Mouse (Mus musculus) C2C12 (cell line): ENCODE measurements at regions not wholly inside any gene's neighbourhood (a gene's known extent, or its start where the extent isn't known, plus 50 kb on each side); places are given as distances from the start of the nearest gene placed in this dataset.

Experiments
- H3K27me3 ChIP-seq: one replicate; pipeline ENCODE4 v1.6.1; 2011; ENCODE audit not compliant: control insufficient read depth, insufficient read depth, insufficient read length
- H3K36me3 ChIP-seq: one replicate; pipeline ENCODE4 v1.6.1; 2011; ENCODE audit not compliant: control insufficient read depth, insufficient read depth
- H3K4me3 ChIP-seq: one replicate; pipeline ENCODE4 v1.5.1; 2011; ENCODE audit warnings: mild to moderate bottlenecking, control low read depth; ENCODE audit not compliant: poor library complexity, insufficient read depth, severe bottlenecking
- H3K79me2 ChIP-seq: one replicate; pipeline ENCODE4 v1.6.1; 2011; ENCODE audit not compliant: control insufficient read depth, insufficient read depth
- H3K79me3 ChIP-seq: one replicate; pipeline ENCODE4 v1.6.1; 2011; ENCODE audit warnings: low read depth, control low read depth
- H3ac ChIP-seq: one replicate; pipeline ENCODE3; 2011; ENCODE audit warnings: low read depth; ENCODE audit not compliant: control insufficient read depth, insufficient read length
- CEBPB ChIP-seq: IDR thresholded peaks from one replicate; pipeline ENCODE4 v1.6.1; 2011; ENCODE audit warnings: low read depth, mild to moderate bottlenecking, control low read depth, moderate library complexity
- CTCF ChIP-seq: IDR thresholded peaks from one replicate; pipeline ENCODE4 v1.5.1; 2011; ENCODE audit not compliant: control insufficient read depth, insufficient read depth, insufficient read length
- FOSL1 ChIP-seq: IDR thresholded peaks from one replicate; pipeline ENCODE4 v1.8.0; 2011; ENCODE audit warnings: mild to moderate bottlenecking, low read length; ENCODE audit not compliant: poor library complexity, insufficient read depth, severe bottlenecking
- MAX ChIP-seq: IDR thresholded peaks from one replicate; pipeline ENCODE4 v1.6.1; 2011; ENCODE audit warnings: mild to moderate bottlenecking, control low read depth
- MYOD1 ChIP-seq: IDR thresholded peaks from one replicate; pipeline ENCODE4 v1.6.1; 2011; ENCODE audit warnings: low read depth; ENCODE audit not compliant: control insufficient read depth, insufficient read length
- MYOG ChIP-seq: IDR thresholded peaks from one replicate; pipeline ENCODE4 v1.6.1; 2011; ENCODE audit not compliant: control insufficient read depth, insufficient read length; ENCODE audit errors: extremely low read depth
- USF1 ChIP-seq: IDR thresholded peaks from one replicate; pipeline ENCODE4 v1.6.1; 2011; ENCODE audit warnings: low read depth, mild to moderate bottlenecking, control low read depth, moderate library complexity

DNA sequence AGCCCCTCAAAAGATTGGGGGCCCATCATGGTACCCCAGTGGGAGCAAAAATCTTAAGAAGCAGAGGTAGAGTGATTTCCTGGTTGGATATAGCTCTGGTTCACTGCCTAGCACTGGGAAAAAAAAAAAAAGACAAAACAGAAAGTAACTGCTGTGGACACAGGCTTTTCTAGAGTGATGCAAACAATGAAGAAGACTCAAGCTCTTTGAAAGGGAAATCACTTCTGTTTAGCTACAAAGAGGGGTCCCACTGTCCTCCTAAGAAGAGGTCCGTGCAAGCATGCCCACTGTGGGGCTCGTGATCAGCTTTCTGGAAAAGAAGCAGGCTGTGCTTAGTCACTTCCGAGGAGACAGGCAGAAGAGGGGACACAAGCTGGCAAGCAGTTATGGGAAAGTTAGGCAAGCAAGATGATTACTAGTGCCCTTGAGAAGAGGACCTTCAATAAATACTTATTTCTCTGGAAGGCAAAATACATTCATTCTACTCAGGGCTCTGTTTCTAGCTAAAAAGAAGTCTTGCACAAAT, 166.9 kb upstream of the Esrrg start:
- H3K4me3 ChIP-seq, result no peak overlapping the region
- H3ac ChIP-seq, result no peak overlapping the region
- H3K79me3 ChIP-seq, result no peaks in the 10 kb centered on the region
- TF ChIP-seq MYOD1 (no peak), USF1 (no peak), MAX (no peak), CTCF (no peak), MYOG (no peak), FOSL1 (no peak), CEBPB (no peak)
- H3K79me2 ChIP-seq, result no peaks in the 10 kb centered on the region
- no peaks in the 10 kb centered on the region for H3K27me3 ChIP-seq
- H3K36me3 ChIP-seq, result no peaks in the 10 kb centered on the region

DNA sequence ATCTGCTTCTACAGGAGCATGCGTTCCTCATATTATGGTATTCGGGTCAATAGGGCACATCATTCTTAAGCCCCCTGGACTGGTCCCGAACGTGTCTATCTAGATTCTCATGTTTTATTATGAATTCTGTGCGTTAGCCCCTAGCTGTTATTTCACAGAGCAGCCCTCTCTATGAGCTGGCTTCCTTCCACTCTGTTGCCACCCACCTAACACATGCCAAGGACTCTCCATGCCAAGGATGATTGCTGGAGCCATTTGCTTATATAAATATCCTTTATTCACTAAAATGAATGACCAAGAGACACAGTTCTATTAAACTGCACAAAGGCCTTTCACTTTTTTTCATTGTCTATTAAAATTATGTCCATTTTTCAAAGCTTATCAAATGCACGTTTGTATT, 162.1 kb upstream of the Esrrg start:
- no peaks in the 10 kb centered on the region for H3K27me3 ChIP-seq
- H3K79me3 ChIP-seq, result no peaks in the 10 kb centered on the region
- no peak for TF ChIP-seq CTCF
- no peak for TF ChIP-seq MYOD1
- H3K36me3 ChIP-seq, result no peaks in the 10 kb centered on the region
- no peak overlapping the region for H3ac ChIP-seq
- H3K79me2 ChIP-seq, result no peaks in the 10 kb centered on the region
- no peak overlapping the region for H3K4me3 ChIP-seq

- no peak overlapping the region for H3K4me3 ChIP-seq
- H3ac ChIP-seq, result no peak overlapping the region
- TF ChIP-seq CTCF, result peak; percentile 30
- no peak for TF ChIP-seq MYOG
- H3K79me3 ChIP-seq, result no peaks in the 10 kb centered on the region
- no peaks in the 10 kb centered on the region for H3K27me3 ChIP-seq
- H3K79me2 ChIP-seq, result no peaks in the 10 kb centered on the region
- no peaks in the 10 kb centered on the region for H3K36me3 ChIP-seq
Measured at GRCm38 (mm10) chr1:187448173-187448572, 160.4 kb upstream of the Esrrg start.

- H3K79me3 ChIP-seq, result no peaks in the 10 kb centered on the region
- no peak overlapping the region for H3ac ChIP-seq
- no peak for TF ChIP-seq MYOD1
- no peak for TF ChIP-seq MYOG
- TF ChIP-seq FOSL1, result no peak
- no peak for TF ChIP-seq CTCF
- no peak for TF ChIP-seq MAX
- TF ChIP-seq CEBPB, result no peak
- no peaks in the 10 kb centered on the region for H3K79me2 ChIP-seq
- H3K36me3 ChIP-seq, result no peaks in the 10 kb centered on the region
- H3K4me3 ChIP-seq, result no peak overlapping the region
- H3K27me3 ChIP-seq, result no peaks in the 10 kb centered on the region
Measured at GRCm38 (mm10) chr1:187450106-187450505, 158.5 kb upstream of the Esrrg start.

- Histone ChIP-seq H3ac (no peak overlapping the region), H3K27me3 (no peaks in the 10 kb centered on the region), H3K79me2 (no peaks in the 10 kb centered on the region), H3K36me3 (no peaks in the 10 kb centered on the region), H3K4me3 (no peak overlapping the region), H3K79me3 (no peaks in the 10 kb centered on the region)
- no peak for TF ChIP-seq USF1
- TF ChIP-seq MYOD1, result no peak
- TF ChIP-seq CTCF, result no peak
- TF ChIP-seq MAX, result no peak
- TF ChIP-seq CEBPB, result no peak
- no peak for TF ChIP-seq MYOG
- TF ChIP-seq FOSL1, result no peak
Measured at GRCm38 (mm10) chr1:187452189-187452588, 156.4 kb upstream of the Esrrg start.

- no peaks in the 10 kb centered on the region for H3K27me3 ChIP-seq
- no peaks in the 10 kb centered on the region for H3K79me2 ChIP-seq
- H3K36me3 ChIP-seq, result no peaks in the 10 kb centered on the region
- no peaks in the 10 kb centered on the region for H3K79me3 ChIP-seq
- H3ac ChIP-seq, result no peak overlapping the region
- H3K4me3 ChIP-seq, result no peak overlapping the region
- TF ChIP-seq MYOD1 (no peak), MAX (no peak), FOSL1 (no peak), MYOG (no peak), USF1 (no peak), CTCF (no peak), CEBPB (no peak)
Measured at GRCm38 (mm10) chr1:187454431-187454830, 154.2 kb upstream of the Esrrg start.
